Mouse (Mus musculus): ENCODE data around the gene Il22ra1. TPM values are rescaled to one million over a fixed set of nuclear protein-coding genes. Genes with fewer than 3 reads are reported as not detected.

The Il22ra1 gene
- total RNA-seq, 2 experiments from 2014 or later: not detected

Other genes with a start within 250 kb of the Il22ra1 start
- gene Stpg1, start 233.4 kb upstream of the Il22ra1 start, total RNA-seq (2014; fragmentation: Nextera tagmentation): not detected in 2 replicates
- not detected in 2 replicates for gene Stpg1, start 233.4 kb upstream of the Il22ra1 start, total RNA-seq (2017)
- gene Nipal3, start 233.1 kb upstream of the Il22ra1 start, total RNA-seq (2014; fragmentation: Nextera tagmentation): 14.5 and 19.2 TPM in 2 replicates
- gene Nipal3, start 233.1 kb upstream of the Il22ra1 start, total RNA-seq (2017): 17.0 and 32.2 TPM in 2 replicates
- gene Grhl3, start 154.5 kb upstream of the Il22ra1 start, total RNA-seq (2014; fragmentation: Nextera tagmentation): not detected in 2 replicates
- gene Grhl3, start 154.5 kb upstream of the Il22ra1 start, total RNA-seq (2017): not detected in 2 replicates
- 0.28 and 1.6 TPM in 2 replicates for gene Ifnlr1, start 41.9 kb upstream of the Il22ra1 start, total RNA-seq (2014; fragmentation: Nextera tagmentation)
- 0.15 and 0.28 TPM in 2 replicates for gene Ifnlr1, start 41.9 kb upstream of the Il22ra1 start, total RNA-seq (2017)
- not detected in 2 replicates for gene Myom3, start 31.5 kb downstream of the Il22ra1 start, total RNA-seq (2014; fragmentation: Nextera tagmentation)
- not detected in 2 replicates for gene Myom3, start 31.5 kb downstream of the Il22ra1 start, total RNA-seq (2017)
- 272 and 280 TPM in 2 replicates for gene Srsf10, start 127.6 kb downstream of the Il22ra1 start, total RNA-seq (2014; fragmentation: Nextera tagmentation)
- gene Srsf10, start 127.6 kb downstream of the Il22ra1 start, total RNA-seq (2017): 322 and 402 TPM in 2 replicates
- 105 and 128 TPM in 2 replicates for gene Pnrc2, start 145.7 kb downstream of the Il22ra1 start, total RNA-seq (2014; fragmentation: Nextera tagmentation)
- 145 and 204 TPM in 2 replicates for gene Pnrc2, start 145.7 kb downstream of the Il22ra1 start, total RNA-seq (2017)
- 19.4 and 24.3 TPM in 2 replicates for gene Cnr2, start 167.2 kb downstream of the Il22ra1 start, total RNA-seq (2014; fragmentation: Nextera tagmentation)
- gene Cnr2, start 167.2 kb downstream of the Il22ra1 start, total RNA-seq (2017): 19.4 and 20.1 TPM in 2 replicates
- 45.6 and 64.2 TPM in 2 replicates for gene Fuca1, start 192.6 kb downstream of the Il22ra1 start, total RNA-seq (2014; fragmentation: Nextera tagmentation)
- 136 and 139 TPM in 2 replicates for gene Fuca1, start 192.6 kb downstream of the Il22ra1 start, total RNA-seq (2017)
- gene Hmgcl, start 218.3 kb downstream of the Il22ra1 start, total RNA-seq (2014; fragmentation: Nextera tagmentation): 69.7 and 72.9 TPM in 2 replicates
- gene Hmgcl, start 218.3 kb downstream of the Il22ra1 start, total RNA-seq (2017): 42.6 and 65.4 TPM in 2 replicates
- 13.8 and 22.1 TPM in 2 replicates for gene Gale, start 235.6 kb downstream of the Il22ra1 start, total RNA-seq (2014; fragmentation: Nextera tagmentation)
- 6.5 and 8.1 TPM in 2 replicates for gene Gale, start 235.6 kb downstream of the Il22ra1 start, total RNA-seq (2017)
- 45.2 and 63.2 TPM in 2 replicates for gene Lypla2, start 244.5 kb downstream of the Il22ra1 start, total RNA-seq (2014; fragmentation: Nextera tagmentation)
- 13.7 and 17.5 TPM in 2 replicates for gene Lypla2, start 244.5 kb downstream of the Il22ra1 start, total RNA-seq (2017)

Data from megakaryocyte-erythroid progenitor cell, adult 5-6 weeks (primary cell).